Mouse (Mus musculus) cerebellum, adult 2 months (tissue): Measurements from ENCODE around the gene Asphd2. TPM values are rescaled to one million over a fixed set of nuclear protein-coding genes. Genes with fewer than 3 reads are reported as not detected.

Experiments
- DNase-seq, 2 experiments: peaks; one replicate each; pipeline ENCODE4 v3.0.0; 2021
- H3K27ac ChIP-seq: fragments of 200-500 bp; 2 replicates; pipeline ENCODE4 v1.5.1; 2012; ENCODE audit warnings: low read length, control low read depth, inconsistent platforms; ENCODE audit not compliant: insufficient read depth
- H3K27me3 ChIP-seq: fragments of 200-500 bp; 2 replicates; pipeline ENCODE4 v1.6.1; 2012; ENCODE audit warnings: inconsistent platforms, mild to moderate bottlenecking, low read length, moderate library complexity; ENCODE audit not compliant: control insufficient read depth, insufficient read depth
- H3K4me1 ChIP-seq: fragments of 200-500 bp; 2 replicates; pipeline ENCODE4 v1.6.1; 2011; ENCODE audit warnings: low read length; ENCODE audit not compliant: control insufficient read depth, insufficient read depth
- H3K4me3 ChIP-seq: fragments of 200-500 bp; replicated peaks from 2 replicates; pipeline ENCODE3; 2011; ENCODE audit warnings: mild to moderate bottlenecking, low read depth, low read length, control low read depth; ENCODE audit not compliant: insufficient read depth
- CTCF ChIP-seq: fragments of 200-500 bp; IDR thresholded peaks from 2 replicates; pipeline ENCODE4 v1.5.1; 2011; ENCODE audit warnings: low read depth, mild to moderate bottlenecking, control low read depth, low read length, moderate library complexity, borderline replicate concordance; ENCODE audit not compliant: insufficient read depth
- POLR2A ChIP-seq: fragments of 200-500 bp; IDR thresholded peaks from 2 replicates; pipeline ENCODE4 v1.6.1; 2011; ENCODE audit warnings: low read length, control low read depth, borderline replicate concordance; ENCODE audit not compliant: insufficient read depth
- WGBS: fragments of 180-500 bp; shearing (Covaris S2); methylation state at CpG from one replicate; pipeline ENCODE4 v1.1.7; 2018; 5-methylcytosine and 5-hydroxymethylcytosine counted together
- polyA plus RNA-seq: library from polyadenylated mRNA; depleted of rRNA; stranded (reverse); fragments of >200 nt; gene quantifications from 2 replicates; pipeline ENCODE4 v1.2.3, GENCODE M21; 2012; rRNA removed

The Asphd2 gene
- polyA plus RNA-seq, 1 experiment: 92.7 TPM

- no peak for TF ChIP-seq POLR2A
- TF ChIP-seq CTCF: no peak
- Histone ChIP-seq H3K27ac (peak overlapping the region; percentile 49; the same call in 1 of the 2 replicates), H3K4me1 (peaks cover 20% of the 10 kb centered on the region), H3K4me3 (peak overlapping the region; percentile 81), H3K27me3 (no peaks in the 10 kb centered on the region)
- no peak for DNase-seq
- WGBS: under 1% methylated on average over 24 of the region's 24 CpGs
These were observed 51.5 kb downstream of the Asphd2 start for GRCm38 (mm10) chr5:112343205-112343595.

DNA sequence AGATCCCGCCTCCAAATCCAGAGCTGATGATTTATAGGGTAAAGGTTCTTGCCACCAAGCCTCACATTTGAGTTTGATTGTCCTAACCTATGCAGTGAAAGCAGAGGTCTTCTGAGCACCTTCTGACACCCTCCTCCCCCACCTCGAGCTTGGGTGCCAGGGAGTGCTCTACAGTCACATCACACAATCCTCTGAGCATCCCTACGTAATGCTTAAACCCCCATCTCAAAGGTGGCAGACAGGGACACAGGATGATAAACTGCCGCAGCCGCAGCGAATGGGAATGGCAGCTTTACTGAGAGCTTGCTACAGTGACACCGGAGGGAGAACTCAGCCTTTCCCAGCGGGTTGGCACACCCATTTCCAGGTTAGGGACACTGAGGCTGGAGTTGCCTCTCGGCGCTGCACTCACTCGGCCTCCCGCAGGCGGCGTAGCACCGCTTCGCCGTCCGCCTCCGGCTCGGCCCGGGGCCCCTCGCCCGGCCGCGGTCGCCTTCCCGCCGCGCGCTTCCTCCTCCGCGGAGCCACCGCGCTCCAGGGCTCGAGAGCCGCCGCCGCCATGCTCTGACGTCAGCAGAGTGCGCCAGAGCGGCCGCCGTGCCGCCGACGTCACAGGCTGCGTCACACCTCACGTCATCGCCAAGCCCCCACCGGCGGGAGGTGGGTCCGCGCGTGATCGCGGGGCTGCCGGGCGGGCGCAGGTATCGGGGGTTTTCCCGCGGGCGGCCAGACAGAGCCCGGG, 52.0 kb downstream of the Asphd2 start, which contains the start of the genes Srrd and Hps4:
TSS of gene Srrd (minus strand) at position 578 of the 742 bp plus-strand sequence.
TSS of gene Hps4 (plus strand) at position 621 of the 742 bp plus-strand sequence.
- H3K27me3 ChIP-seq: no peaks in the 10 kb centered on the region
- H3K4me1 ChIP-seq: peaks cover 20% of the 10 kb centered on the region
- WGBS: 2% methylated on average over 63 of the region's 64 CpGs
- peak; percentile 70; the same call in 1 of the 2 replicates for TF ChIP-seq POLR2A
- TF ChIP-seq CTCF: no peak
- H3K27ac ChIP-seq: peak within 1 kb of the TSS; percentile 57
- DNase-seq: peak; percentile 88 to 94
- peak within 1 kb of the TSS; percentile 81 for H3K4me3 ChIP-seq

DNA sequence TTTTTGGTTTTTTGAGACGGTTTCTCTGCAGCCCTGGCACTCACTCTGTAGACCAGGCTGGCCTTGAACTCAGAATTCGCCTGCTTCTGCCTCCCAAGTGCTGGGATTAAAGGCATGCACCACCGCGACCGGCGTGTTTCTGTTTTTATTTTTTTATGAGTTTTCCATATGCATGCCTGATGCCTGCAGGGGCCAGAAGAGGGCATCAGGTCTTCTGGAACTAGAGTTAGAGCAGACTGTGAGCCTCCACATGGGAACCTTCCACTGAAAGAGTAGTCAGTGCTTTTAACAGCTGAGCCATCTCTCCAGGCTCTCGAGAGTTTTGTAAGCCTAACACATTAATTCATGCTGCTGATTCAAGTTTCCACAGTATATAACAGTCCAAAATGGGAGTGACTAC, 55.5 kb downstream of the Asphd2 start:
- Histone ChIP-seq H3K27me3 (no peaks in the 10 kb centered on the region), H3K4me3 (no peak overlapping the region), H3K27ac (no peak overlapping the region), H3K4me1 (peaks cover 7% of the 10 kb centered on the region; the same call in 1 of the 2 replicates)
- no peak for DNase-seq
- no peak for TF ChIP-seq POLR2A
- peak; percentile 30; the same call in 1 of the 2 replicates for TF ChIP-seq CTCF
- WGBS: 23% methylated on average over 7 of the region's 7 CpGs

GRCm38 (mm10) chr5:112337004-112337403, 57.7 kb downstream of the Asphd2 start:
- TF ChIP-seq POLR2A (no peak), CTCF (no peak)
- H3K27me3 ChIP-seq: no peaks in the 10 kb centered on the region
- no peak for DNase-seq
- peaks cover 1% of the 10 kb centered on the region; the same call in 1 of the 2 replicates for H3K4me1 ChIP-seq
- no peak overlapping the region for H3K27ac ChIP-seq
- no peak overlapping the region for H3K4me3 ChIP-seq
- WGBS: 88% methylated on average over 22 of the region's 22 CpGs

DNA sequence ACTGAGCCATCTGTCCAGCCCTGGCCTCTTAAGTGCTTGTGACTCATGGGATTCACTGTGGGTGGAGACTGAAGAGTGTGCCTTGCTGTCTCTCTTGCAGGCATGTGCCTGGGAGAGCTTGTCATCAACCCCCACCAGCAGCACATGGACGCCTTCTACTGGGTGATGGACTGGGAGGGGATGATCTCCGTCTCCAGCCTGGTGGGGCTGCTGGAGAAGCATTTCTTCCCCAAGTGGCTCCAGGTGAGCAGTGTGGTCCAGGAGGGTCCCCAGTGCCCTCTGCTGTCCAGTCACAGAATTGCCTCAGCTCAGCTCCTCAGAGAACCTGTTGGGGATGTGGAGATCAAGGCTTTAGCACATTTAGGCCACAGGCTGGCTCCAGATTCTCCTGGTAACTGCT, 59.2 kb downstream of the Asphd2 start:
- Histone ChIP-seq H3K4me3 (no peak overlapping the region), H3K27ac (no peak overlapping the region), H3K4me1 (no peaks in the 10 kb centered on the region), H3K27me3 (no peaks in the 10 kb centered on the region)
- DNase-seq: peak; percentile 48 to 62
- WGBS: 14% methylated on average over 2 of the region's 2 CpGs
- TF ChIP-seq POLR2A (no peak), CTCF (peak; percentile 77)

Other genes with a start within 250 kb of the Asphd2 start
- 0.51 and 0.52 TPM in 2 replicates for gene Cryba4, start 142.3 kb downstream of the Asphd2 start, polyA plus RNA-seq
- gene Crybb1, start 139.1 kb downstream of the Asphd2 start, polyA plus RNA-seq: 1.3 and 1.9 TPM in 2 replicates
- gene Tpst2, start 118.2 kb downstream of the Asphd2 start, polyA plus RNA-seq: 30.3 and 35.2 TPM in 2 replicates
- gene Tfip11, start 68.5 kb downstream of the Asphd2 start, polyA plus RNA-seq: 48.2 and 50.8 TPM in 2 replicates
- 56.6 and 61.3 TPM in 2 replicates for gene Srrd, start 51.8 kb downstream of the Asphd2 start, polyA plus RNA-seq
- gene Hps4, start 51.8 kb downstream of the Asphd2 start, polyA plus RNA-seq: 47.4 and 54.5 TPM in 2 replicates
- gene Gm6583, start 38.8 kb downstream of the Asphd2 start, polyA plus RNA-seq: not detected in 2 replicates
- gene Gm6588, start 54.6 kb upstream of the Asphd2 start, polyA plus RNA-seq: not detected in 2 replicates
- 81.5 and 93.9 TPM in 2 replicates for gene Sez6l, start 182.3 kb upstream of the Asphd2 start, polyA plus RNA-seq